Mouse (Mus musculus): ENCODE measurements around the gene Abt1. TPM values are rescaled to one million over a fixed set of nuclear protein-coding genes. Genes with fewer than 3 reads are reported as not detected.

The Abt1 gene
- polyA plus RNA-seq, 1 experiment: 9.8 TPM

GRCm38 (mm10) chr13:23431351-23431771 lies 7.7 kb upstream of the Abt1 start:
- no peak for TF ChIP-seq GATA1 (IDR thresholded peaks at IDR 0.05; ENCODE audit: low read length)

- no peak for TF ChIP-seq GATA1 (IDR thresholded peaks at IDR 0.05; ENCODE audit: low read length)
Measured at GRCm38 (mm10) chr13:23430734-23431133, 7.1 kb upstream of the Abt1 start.

GRCm38 (mm10) chr13:23429771-23430380 lies 6.2 kb upstream of the Abt1 start:
- TF ChIP-seq GATA1 (IDR thresholded peaks at IDR 0.05; ENCODE audit: low read length): no peak

GRCm38 (mm10) chr13:23428166-23428993 lies 4.7 kb upstream of the Abt1 start:
- no peak for TF ChIP-seq GATA1 (IDR thresholded peaks at IDR 0.05; ENCODE audit: low read length)

- no peak for TF ChIP-seq GATA1 (IDR thresholded peaks at IDR 0.05; ENCODE audit: low read length)
Measured at GRCm38 (mm10) chr13:23427401-23427910, 3.8 kb upstream of the Abt1 start.

- TF ChIP-seq GATA1 (IDR thresholded peaks at IDR 0.05; ENCODE audit: low read length): no peak
Measured at GRCm38 (mm10) chr13:23426922-23427321, 3.3 kb upstream of the Abt1 start.

- no peak for TF ChIP-seq GATA1 (IDR thresholded peaks at IDR 0.05; ENCODE audit: low read length)
Measured at GRCm38 (mm10) chr13:23426335-23426734, 2.7 kb upstream of the Abt1 start.

- TF ChIP-seq GATA1 (IDR thresholded peaks at IDR 0.05; ENCODE audit: low read length): no peak
Measured at GRCm38 (mm10) chr13:23425505-23425904, 1.8 kb upstream of the Abt1 start.

GRCm38 (mm10) chr13:23424494-23425325 lies 1.0 kb upstream of the Abt1 start:
- TF ChIP-seq GATA1 (IDR thresholded peaks at IDR 0.05; ENCODE audit: low read length): no peak

GRCm38 (mm10) chr13:23424052-23424380 lies 350 bp upstream of the Abt1 start:
- TF ChIP-seq GATA1 (IDR thresholded peaks at IDR 0.05; ENCODE audit: low read length): no peak

- TF ChIP-seq GATA1 (IDR thresholded peaks at IDR 0.05; ENCODE audit: low read length): no peak
Measured at GRCm38 (mm10) chr13:23422351-23422750, 1.3 kb downstream of the Abt1 start.

GRCm38 (mm10) chr13:23412630-23413521 lies 10.8 kb downstream of the Abt1 start:
- no peak for TF ChIP-seq GATA1 (IDR thresholded peaks at IDR 0.05; ENCODE audit: low read length)

- TF ChIP-seq GATA1 (IDR thresholded peaks at IDR 0.05; ENCODE audit: low read length): no peak
Measured at GRCm38 (mm10) chr13:23412211-23412629, 11.4 kb downstream of the Abt1 start.

GRCm38 (mm10) chr13:23411311-23412210 lies 12.1 kb downstream of the Abt1 start:
- TF ChIP-seq GATA1 (IDR thresholded peaks at IDR 0.05; ENCODE audit: low read length): no peak

All from G1E-ER4 (cell line).